Mouse (Mus musculus) liver, adult (tissue): Measurements from ENCODE around the gene Llph.

Source experiments
- GATA4 ChIP-seq: IDR thresholded peaks from 2 replicates; pipeline ENCODE4 v1.6.1; 2014; ENCODE audit warnings: mild to moderate bottlenecking, low read length; ENCODE audit not compliant: insufficient replicate concordance

Gene Llph

DNA sequence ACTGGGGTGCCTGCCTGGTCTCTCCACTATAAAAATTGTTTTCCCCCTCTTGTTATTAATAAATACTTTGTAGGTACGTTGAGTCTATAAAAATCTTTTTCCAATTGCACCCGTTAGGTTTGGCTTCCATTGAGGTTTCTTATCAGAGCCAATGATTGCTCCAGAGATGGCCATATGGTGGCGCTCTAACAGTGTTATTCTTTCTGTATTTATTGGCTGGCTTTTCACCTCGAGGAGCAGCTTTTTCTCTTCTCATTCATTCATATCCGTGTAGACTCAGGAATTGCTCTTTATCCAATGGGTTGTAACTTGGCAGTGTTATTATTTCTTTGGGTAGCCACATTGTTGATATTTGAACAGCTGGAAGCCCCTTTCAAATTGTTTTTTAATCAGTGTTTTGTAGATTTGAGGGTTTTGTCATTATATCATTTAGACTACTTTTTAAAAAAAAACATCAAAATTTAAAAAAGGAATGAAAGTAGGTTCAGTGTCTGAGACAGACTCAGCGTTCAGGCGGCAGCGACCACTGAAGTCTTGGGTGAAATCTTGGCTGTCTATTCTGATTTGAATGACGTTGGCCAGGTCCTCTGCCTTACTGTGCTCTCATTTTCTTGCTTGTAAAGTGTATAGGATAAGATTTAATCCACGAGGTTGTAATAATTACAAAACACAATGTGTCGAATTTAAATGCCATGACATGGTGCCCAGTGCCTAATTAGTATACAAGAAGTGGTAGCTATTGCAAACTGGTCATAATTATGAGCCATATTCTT, 24.2 kb downstream of the Llph start:
- TF ChIP-seq GATA4 = no peak

DNA sequence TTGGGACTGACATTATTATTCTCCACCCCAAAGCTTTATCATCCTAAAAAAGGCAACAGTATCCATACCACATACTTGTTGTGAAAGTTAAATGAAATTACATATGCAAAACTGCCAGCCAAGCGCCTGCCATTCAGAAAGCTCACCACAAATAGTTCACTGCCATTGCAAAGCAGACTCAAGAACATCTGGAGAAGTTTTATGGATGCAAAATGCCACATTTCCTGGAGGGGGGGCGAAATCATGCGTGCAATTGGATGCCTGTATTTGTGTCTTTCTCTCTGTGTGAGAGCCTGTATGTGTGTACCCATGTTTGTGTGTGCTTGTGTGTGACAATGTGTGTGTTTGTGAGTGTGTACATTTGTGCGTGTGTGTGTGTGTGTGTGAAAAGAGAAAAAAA, 24.9 kb downstream of the Llph start:
- TF ChIP-seq GATA4 = no peak

DNA sequence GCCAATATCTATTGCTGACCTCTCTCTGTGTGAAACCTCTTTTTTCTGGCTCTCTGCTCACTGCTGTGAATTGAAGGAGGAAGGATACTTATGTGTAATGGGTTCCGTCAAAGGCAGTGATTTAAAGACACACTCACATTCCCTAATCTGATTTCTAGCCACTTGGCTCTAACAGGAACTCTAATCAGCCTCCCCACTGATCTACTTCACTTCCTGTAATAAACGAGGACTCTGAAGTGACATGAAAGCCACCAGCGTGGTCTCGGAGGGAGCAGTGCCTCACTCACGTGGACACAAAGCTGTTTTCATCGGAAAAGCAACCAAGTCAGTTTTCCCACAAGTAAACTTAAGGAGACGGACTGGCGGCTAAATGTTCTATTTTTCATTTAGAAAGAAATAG, 25.9 kb downstream of the Llph start:
- no peak for TF ChIP-seq GATA4

DNA sequence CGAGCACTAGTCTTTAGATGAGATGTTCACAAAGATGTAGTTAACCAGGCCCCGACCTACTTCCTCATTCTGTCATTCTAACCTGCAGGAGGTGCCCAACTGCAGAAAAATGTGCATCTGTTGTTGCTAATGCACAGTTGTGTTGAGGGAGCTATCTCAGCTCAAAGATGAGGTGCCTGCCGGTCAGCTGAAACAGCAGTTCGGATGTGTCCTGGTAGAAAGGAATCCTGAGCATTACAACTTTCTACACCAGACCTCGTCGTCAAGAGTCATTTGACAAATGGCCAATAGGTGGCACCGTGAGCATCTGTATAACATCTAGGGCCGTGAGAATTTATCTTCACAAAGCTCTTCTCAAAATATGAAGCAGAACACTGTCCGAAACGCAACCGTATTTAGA, 30.4 kb downstream of the Llph start:
- no peak for TF ChIP-seq GATA4

DNA sequence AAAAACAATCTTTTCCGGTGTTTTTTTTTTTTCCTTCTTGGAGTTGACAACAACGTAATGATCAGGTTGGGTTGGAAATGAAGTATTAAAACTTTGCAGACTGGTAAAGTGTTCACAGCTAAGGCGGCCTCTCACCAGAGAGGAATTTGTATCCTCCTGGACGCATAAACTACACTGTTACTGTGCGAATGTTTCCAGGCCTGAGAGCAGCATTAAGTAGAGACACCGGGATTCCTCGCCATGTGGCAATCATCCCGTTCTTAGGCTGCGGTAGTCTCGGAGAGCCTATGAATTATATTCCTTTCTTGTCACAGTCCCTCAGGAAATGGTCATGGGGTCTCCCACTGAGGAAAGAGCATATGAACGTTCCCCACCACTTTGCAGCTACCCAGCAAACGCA, 40.9 kb downstream of the Llph start:
- TF ChIP-seq GATA4 = no peak

DNA sequence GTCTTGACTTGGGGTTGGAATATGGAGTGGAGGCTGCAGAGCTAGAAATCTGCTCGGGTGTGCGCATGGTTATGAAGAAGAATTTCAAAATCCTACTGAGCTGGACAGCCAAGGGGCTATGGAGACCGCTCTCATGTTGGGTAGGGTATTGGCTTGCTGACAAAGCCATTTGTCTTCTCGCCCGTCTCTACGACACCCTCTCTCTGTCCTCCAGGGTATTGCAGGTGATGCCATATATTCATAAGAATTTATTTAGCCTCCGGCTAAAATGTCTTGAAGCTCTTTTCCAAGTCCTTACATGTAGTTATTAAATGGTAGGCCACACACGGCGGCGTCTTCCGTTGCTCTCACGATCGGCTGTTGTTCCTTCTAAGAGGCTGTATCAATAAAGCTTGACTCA, 43.1 kb downstream of the Llph start:
- TF ChIP-seq GATA4 = no peak

DNA sequence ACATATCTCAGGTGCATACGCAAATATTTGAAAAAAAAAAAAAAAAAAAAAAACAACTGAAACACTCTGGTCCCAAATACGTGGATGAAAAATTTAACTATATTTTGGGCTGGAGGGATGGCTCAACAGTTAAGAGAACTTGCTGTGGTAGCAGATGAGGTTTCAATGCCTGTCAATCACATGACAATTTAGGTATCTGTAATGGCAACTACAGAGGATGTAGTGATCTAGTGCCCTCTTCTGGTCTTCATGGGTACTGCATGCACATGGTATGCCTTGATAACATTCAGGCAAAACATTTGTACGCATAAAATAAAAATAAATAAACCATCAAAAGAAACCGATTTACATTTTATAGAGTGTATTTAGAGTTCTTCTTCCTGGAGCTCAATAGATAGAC, 43.9 kb downstream of the Llph start:
- TF ChIP-seq GATA4 = no peak

DNA sequence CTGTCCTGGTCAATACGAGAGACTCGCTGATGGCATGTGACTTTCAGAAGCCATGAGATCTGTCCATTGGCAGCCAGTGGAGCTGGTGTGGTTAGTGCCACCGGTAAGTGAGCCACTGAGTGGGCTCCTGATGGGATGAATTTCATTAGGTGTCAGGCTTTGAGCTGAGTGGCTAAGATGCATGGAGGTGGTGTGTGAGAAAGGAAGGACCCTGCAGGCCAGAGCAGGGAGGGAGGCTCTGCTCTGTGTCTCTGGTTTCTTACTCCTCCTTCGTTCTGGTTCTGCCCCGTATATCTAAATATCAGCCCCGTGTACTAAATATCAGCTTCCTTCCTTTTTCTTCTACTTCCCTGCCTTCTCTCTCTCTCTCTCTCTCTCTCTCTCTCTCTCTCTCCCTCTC, 44.4 kb downstream of the Llph start:
- no peak for TF ChIP-seq GATA4

DNA sequence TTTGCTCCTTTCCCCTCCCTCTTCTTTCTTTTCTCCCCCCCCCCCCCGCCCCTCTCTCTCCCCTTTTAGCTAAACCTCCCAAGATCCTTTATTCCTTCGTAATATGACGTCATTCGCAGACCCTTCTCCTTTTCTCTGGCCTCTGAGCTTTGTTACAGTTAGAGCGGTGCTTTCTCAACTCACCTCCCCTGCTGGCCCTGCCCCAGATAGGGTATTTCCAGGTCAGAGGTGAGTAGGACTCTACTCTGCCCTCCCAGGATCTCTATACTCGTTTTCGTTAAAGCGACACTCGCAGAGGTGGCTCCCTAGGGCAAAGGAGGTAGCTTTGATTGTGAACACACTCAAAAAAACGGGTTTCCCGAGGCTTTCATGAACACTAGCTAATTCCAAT, 45.0 kb downstream of the Llph start:
- TF ChIP-seq GATA4 = no peak

DNA sequence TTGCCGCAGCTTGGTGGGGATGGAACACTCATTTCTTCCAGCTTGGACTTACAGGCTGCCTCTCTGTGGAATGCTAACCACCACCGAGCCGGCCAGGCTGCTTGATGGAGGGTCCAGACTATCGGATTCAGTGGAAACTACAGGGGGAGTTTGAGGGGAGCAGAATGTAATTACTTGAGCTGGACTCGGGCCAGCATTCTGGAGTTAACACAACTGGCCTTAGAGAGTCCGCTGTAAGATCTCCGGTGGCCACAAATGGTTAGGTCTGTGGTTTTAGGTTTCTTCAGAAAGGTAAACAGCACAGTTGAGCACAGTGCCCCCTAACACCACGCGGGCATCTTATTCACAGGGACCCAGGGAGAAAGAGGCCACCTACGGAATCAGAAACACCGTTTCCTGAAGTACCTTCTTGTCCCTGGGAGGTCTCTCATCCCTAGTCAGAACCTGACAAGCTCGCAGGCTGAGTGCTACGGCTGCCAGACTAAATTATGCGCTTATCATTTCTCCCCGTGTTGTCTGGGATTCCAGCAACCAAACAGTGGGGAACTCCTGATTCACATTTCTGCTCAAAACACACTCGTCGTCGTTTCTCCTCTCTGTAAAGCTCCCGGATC, 45.5 kb downstream of the Llph start:
- TF ChIP-seq GATA4 = no peak

DNA sequence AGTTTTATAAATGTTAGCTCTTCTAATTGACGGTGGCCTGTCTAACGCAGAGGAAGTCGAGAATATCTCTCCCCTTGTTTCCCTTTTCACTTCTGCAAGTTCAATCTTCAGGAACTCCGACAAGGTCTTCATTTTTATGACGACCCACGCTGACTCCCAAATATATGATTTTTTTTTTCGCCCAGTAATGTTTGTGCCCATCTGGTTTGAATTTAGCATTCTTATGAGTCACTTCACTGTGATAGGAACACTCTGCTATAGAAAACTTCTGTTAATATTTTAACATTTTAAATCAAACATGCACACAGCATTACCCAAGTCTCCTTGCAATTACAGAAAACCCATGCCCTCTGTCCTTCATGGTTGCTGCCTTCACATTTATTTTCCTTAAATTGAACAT, 46.5 kb downstream of the Llph start:
- TF ChIP-seq GATA4 = no peak

DNA sequence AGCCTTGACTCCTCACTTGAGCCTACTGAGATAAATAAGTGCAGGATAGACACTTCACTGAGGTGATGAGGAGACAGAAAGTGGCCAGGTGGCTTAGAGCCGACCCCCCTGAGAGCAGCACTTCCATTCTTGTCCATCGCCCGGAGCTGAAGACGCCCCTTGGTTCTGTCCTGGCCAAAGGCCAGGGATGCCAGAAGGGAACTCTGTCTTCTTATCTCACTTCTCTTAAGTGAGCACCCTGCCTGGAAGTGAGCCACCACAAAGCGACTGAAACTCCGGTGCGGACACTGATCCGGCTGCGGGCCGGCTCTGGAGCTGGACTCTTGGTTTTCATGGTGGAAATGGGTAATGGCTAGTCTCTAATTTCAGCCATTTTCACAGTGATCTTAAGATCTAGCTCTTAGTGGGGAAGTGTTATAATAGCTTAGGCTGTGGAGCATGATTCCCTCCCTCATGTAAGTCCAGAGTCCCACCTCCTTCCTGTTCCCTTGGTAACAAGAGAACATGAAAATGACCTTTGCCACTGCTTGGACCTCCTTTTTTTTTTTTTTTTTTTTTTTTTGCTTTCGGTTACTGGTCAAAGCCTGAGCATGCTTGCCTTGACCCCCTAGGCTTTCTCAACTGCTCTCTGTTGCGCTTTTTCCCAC, 52.7 kb downstream of the Llph start:
- TF ChIP-seq GATA4 = no peak

DNA sequence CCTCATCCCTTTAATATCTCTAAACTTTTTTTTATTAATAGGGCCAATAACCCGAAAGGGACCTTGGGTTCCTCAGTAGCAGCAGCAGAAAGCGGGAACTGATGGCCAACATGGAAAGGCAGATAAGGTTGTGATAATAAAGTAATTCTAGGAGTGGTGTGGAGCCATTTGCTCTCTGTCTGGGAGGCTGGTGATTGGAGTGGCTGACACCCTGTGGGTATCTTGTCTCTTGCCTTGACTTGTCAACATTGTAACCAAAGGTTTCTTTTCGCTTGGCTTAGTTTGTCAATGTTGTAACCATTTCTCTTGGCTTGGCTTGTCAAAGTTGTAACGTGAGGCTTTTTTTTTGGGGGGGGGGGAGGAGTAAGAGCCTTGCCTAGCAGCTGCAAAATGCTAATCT, 53.5 kb downstream of the Llph start:
- no peak for TF ChIP-seq GATA4

DNA sequence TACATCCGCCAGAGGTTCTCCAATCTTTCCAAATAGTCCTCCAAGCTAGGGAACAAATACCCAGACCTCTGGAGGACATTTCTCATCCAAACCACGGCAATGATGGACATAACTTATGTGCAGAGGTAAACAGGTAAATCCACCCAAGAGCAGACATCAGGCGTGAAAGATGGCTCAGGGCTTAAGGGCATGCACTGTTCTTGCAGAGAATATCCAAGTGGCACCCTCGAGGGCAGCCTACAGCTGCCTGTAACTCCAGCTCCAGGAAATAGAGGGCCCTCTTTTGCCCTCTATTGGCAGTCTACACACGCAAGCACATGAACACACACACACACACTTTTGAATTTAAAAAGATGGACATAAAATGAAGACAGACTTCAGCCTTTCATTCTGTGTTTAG, 54.8 kb downstream of the Llph start:
- no peak for TF ChIP-seq GATA4
